Mouse (Mus musculus) ES-CJ7 (cell line): Measurements from ENCODE around the gene Smc1b.

Source experiments
- DNase-seq: peaks from one replicate; pipeline ENCODE4 v3.0.0; 2011; ENCODE audit warnings: low read depth, low spot score

The Smc1b gene

GRCm38 (mm10) chr15:85026197-85026596, 105.6 kb downstream of the Smc1b start:
- DNase-seq: no peak

DNA sequence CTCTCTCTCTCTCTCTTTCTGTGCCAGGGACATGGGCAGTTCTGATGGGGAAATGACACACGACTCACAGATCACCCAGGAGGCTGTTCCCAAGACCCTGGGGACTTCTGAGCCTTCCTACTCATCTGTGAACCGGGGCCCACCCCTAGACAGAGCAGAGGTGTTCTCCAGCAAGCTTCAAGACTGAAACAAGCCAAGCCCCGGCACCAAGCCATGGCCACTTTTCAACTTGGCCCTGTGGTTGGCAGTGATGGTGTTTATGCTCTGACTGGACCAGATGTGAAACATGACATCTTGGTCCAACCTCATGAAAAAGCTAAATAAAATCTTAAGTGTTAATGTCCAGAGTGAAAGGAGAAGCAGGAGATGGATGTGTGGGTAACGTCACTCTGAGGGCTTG, 109.6 kb downstream of the Smc1b start:
- no peak for DNase-seq

DNA sequence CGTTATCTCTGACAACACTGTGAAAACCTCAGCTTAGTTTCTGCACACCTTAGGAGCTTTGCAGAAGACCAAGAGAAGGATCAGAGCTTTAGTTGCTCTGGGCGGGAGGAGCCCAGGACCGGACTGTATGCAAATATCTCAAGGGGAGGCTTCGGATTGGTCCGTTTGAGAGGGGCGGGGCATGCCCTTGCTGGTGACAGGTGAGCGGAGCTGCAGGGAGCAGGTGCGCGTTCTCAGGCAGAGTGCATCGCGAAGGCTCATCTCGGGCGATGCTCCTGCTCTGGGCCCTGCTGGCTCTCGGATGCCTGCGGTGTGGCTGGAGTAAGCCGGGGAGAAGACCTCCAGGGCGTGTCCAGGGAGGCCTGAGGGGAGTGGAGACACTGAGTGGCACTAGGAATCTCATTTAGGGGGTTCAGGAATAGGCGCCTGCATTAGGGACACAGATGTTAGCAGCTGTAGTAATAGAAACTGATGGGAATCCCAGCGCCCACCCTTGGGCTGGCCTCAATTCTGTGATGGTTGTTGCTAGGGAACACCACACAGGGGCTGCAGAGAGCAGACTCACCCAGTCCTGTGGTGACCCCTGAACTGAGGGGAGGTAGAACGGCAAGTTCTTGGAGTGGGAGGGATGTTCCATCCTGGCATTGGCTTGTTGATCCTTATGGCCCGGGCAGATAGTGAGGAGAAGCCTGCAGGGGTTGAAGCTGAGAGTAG, 114.7 kb downstream of the Smc1b start, which contains the start of gene Upk3a:
Gene Upk3a, plus strand, starts transcription at position 191 of the 714 bp plus-strand sequence.
- DNase-seq: peak; percentile 61

GRCm38 (mm10) chr15:85015771-85016170, 116.0 kb downstream of the Smc1b start:
- no peak for DNase-seq
